Mouse (Mus musculus): Measurements from ENCODE around the gene Krt80. TPM values are rescaled to one million over a fixed set of nuclear protein-coding genes. Genes with fewer than 3 reads are reported as not detected.

Krt80 gene
- polyA plus RNA-seq, 1 experiment from 2014 or later = 6.9 TPM

GRCm38 (mm10) chr15:101336474-101337174 lies 33.3 kb downstream of the Krt80 start:
- H3K4me1 ChIP-seq (ENCODE audit: control insufficient read depth in 2 of 2, insufficient read depth in 2 of 2, low read length in 2 of 2) = peaks cover 7 to 8% of the 10 kb centered on the region in 2 experiments; a peak in 2 of 4 replicates
- peak overlapping the region; percentile 25 to 50; a peak in 2 of 4 replicates for H3K27ac ChIP-seq (replicated peaks in 1 of 2; ENCODE audit: control insufficient read depth in 1 of 2, insufficient read depth in 1 of 2, low read depth in 2 of 2, low read length in 2 of 2)
- peak overlapping the region; percentile 8; the same call in 1 of the 2 replicates for H3K4me2 ChIP-seq (ENCODE audit: low read length)
- H3K9me3 ChIP-seq (ENCODE audit: control insufficient read depth, low read length) = no peaks in the 10 kb centered on the region
- no peak overlapping the region for H3K4me3 ChIP-seq (ENCODE audit: control insufficient read depth in 1 of 2, insufficient read depth in 1 of 2, low read depth in 1 of 2, low read length in 2 of 2)
- no peak for ATAC-seq (ENCODE audit: insufficient number of reproducible peaks, insufficient read depth, low FRiP score, low read depth)
- no peak overlapping the region for H3K9ac ChIP-seq (ENCODE audit: low read length)
- H3K36me3 ChIP-seq (ENCODE audit: control insufficient read depth, insufficient read depth, low read length) = no peaks in the 10 kb centered on the region
- WGBS = 37% methylated on average over 24 of the region's 24 CpGs
- H3K27me3 ChIP-seq (ENCODE audit: control insufficient read depth, insufficient read depth, low read length) = peaks cover 5% of the 10 kb centered on the region; the same call in 1 of the 2 replicates

GRCm38 (mm10) chr15:101333648-101334047 lies 36.3 kb downstream of the Krt80 start:
- Histone ChIP-seq H3K4me2 (ENCODE audit: low read length) (no peak overlapping the region), H3K4me3 (ENCODE audit: control insufficient read depth in 1 of 2, insufficient read depth in 1 of 2, low read depth in 1 of 2, low read length in 2 of 2) (no peak overlapping the region), H3K9me3 (ENCODE audit: control insufficient read depth, low read length) (no peaks in the 10 kb centered on the region), H3K36me3 (ENCODE audit: control insufficient read depth, insufficient read depth, low read length) (no peaks in the 10 kb centered on the region), H3K27me3 (ENCODE audit: control insufficient read depth, insufficient read depth, low read length) (0 out of 2 replicates have a peak, but pooled peaks cover 5% of the 10 kb centered on the region), H3K9ac (ENCODE audit: low read length) (no peak overlapping the region), H3K27ac (replicated peaks in 1 of 2; ENCODE audit: control insufficient read depth in 1 of 2, insufficient read depth in 1 of 2, low read depth in 2 of 2, low read length in 2 of 2) (no peak overlapping the region), H3K4me1 (ENCODE audit: control insufficient read depth in 2 of 2, insufficient read depth in 2 of 2, low read length in 2 of 2) (peaks cover 13 to 15% of the 10 kb centered on the region in 2 experiments; a peak in 3 of 4 replicates)
- WGBS = 59% methylated on average over 4 of the region's 4 CpGs
- no peak for ATAC-seq (ENCODE audit: insufficient number of reproducible peaks, insufficient read depth, low FRiP score, low read depth)

- Histone ChIP-seq H3K9me3 (ENCODE audit: control insufficient read depth, low read length) (no peaks in the 10 kb centered on the region), H3K4me2 (ENCODE audit: low read length) (no peak overlapping the region), H3K4me1 (ENCODE audit: control insufficient read depth in 2 of 2, insufficient read depth in 2 of 2, low read length in 2 of 2) (peaks cover 13 to 15% of the 10 kb centered on the region in 2 experiments; a peak in 3 of 4 replicates), H3K9ac (ENCODE audit: low read length) (no peak overlapping the region), H3K27ac (replicated peaks in 1 of 2; ENCODE audit: control insufficient read depth in 1 of 2, insufficient read depth in 1 of 2, low read depth in 2 of 2, low read length in 2 of 2) (no peak overlapping the region), H3K36me3 (ENCODE audit: control insufficient read depth, insufficient read depth, low read length) (no peaks in the 10 kb centered on the region), H3K27me3 (ENCODE audit: control insufficient read depth, insufficient read depth, low read length) (0 out of 2 replicates have a peak, but pooled peaks cover 2% of the 10 kb centered on the region), H3K4me3 (ENCODE audit: control insufficient read depth in 1 of 2, insufficient read depth in 1 of 2, low read depth in 1 of 2, low read length in 2 of 2) (no peak overlapping the region)
- 9% methylated on average over 1 of the region's 1 CpGs for WGBS
- ATAC-seq (ENCODE audit: insufficient number of reproducible peaks, insufficient read depth, low FRiP score, low read depth) = no peak
Measured at GRCm38 (mm10) chr15:101333165-101333564, 36.8 kb downstream of the Krt80 start.

GRCm38 (mm10) chr15:101332370-101332769 lies 37.6 kb downstream of the Krt80 start:
- WGBS = 67% methylated on average over 4 of the region's 4 CpGs
- no peak overlapping the region for H3K4me3 ChIP-seq (ENCODE audit: control insufficient read depth in 1 of 2, insufficient read depth in 1 of 2, low read depth in 1 of 2, low read length in 2 of 2)
- no peak overlapping the region for H3K27ac ChIP-seq (replicated peaks in 1 of 2; ENCODE audit: control insufficient read depth in 1 of 2, insufficient read depth in 1 of 2, low read depth in 2 of 2, low read length in 2 of 2)
- no peaks in the 10 kb centered on the region for H3K36me3 ChIP-seq (ENCODE audit: control insufficient read depth, insufficient read depth, low read length)
- peaks cover 13 to 15% of the 10 kb centered on the region in 2 experiments; a peak in 3 of 4 replicates for H3K4me1 ChIP-seq (ENCODE audit: control insufficient read depth in 2 of 2, insufficient read depth in 2 of 2, low read length in 2 of 2)
- no peaks in the 10 kb centered on the region for H3K27me3 ChIP-seq (ENCODE audit: control insufficient read depth, insufficient read depth, low read length)
- no peak overlapping the region for H3K4me2 ChIP-seq (ENCODE audit: low read length)
- no peaks in the 10 kb centered on the region for H3K9me3 ChIP-seq (ENCODE audit: control insufficient read depth, low read length)
- no peak for ATAC-seq (ENCODE audit: insufficient number of reproducible peaks, insufficient read depth, low FRiP score, low read depth)
- no peak overlapping the region for H3K9ac ChIP-seq (ENCODE audit: low read length)

DNA sequence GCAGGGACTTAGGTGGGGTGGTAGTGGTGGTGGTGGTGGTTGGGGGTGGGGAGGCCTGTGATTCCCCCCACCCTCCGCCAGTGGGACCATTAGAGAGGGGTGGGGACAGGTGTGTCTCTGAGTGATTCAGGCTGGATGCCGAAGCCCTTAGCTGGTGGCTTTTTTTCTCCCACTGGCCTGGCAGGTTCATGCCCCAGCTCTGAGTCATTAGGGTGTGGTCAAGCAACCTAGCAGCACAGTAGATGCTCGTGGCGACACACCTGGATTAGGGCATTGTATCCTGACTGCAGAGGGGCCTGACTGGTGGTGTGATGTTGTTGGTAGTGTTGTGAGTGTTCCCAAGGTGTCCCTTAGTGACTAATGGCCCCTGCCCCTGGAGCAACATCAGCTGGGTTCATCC lies 38.9 kb downstream of the Krt80 start:
- H3K9me3 ChIP-seq (ENCODE audit: control insufficient read depth, low read length) = no peaks in the 10 kb centered on the region
- no peak overlapping the region for H3K9ac ChIP-seq (ENCODE audit: low read length)
- peaks cover 5 to 8% of the 10 kb centered on the region in 2 experiments; a peak in 2 of 4 replicates for H3K4me1 ChIP-seq (ENCODE audit: control insufficient read depth in 2 of 2, insufficient read depth in 2 of 2, low read length in 2 of 2)
- no peak for ATAC-seq (ENCODE audit: insufficient number of reproducible peaks, insufficient read depth, low FRiP score, low read depth)
- no peak overlapping the region for H3K27ac ChIP-seq (replicated peaks in 1 of 2; ENCODE audit: control insufficient read depth in 1 of 2, insufficient read depth in 1 of 2, low read depth in 2 of 2, low read length in 2 of 2)
- H3K27me3 ChIP-seq (ENCODE audit: control insufficient read depth, insufficient read depth, low read length) = no peaks in the 10 kb centered on the region
- H3K36me3 ChIP-seq (ENCODE audit: control insufficient read depth, insufficient read depth, low read length) = no peaks in the 10 kb centered on the region
- H3K4me3 ChIP-seq (ENCODE audit: control insufficient read depth in 1 of 2, insufficient read depth in 1 of 2, low read depth in 1 of 2, low read length in 2 of 2) = no peak overlapping the region
- 69% methylated on average over 4 of the region's 4 CpGs for WGBS
- no peak overlapping the region for H3K4me2 ChIP-seq (ENCODE audit: low read length)

DNA sequence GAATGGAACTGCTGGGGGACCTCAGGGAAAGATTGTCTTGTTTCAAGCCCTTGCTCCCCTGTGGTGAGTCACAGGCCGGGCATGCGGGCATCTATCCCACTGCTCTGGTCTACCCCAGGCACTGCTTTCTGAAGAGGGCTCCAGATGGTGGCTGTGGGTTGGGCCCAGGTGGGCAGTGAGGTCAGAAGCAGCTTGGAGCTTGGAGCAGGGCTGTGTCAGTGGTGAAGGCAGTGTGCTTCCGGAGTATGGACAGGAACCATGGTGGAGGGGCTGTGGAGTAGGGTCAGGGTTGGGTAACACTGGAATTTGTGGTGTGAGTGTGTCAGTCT lies 40.4 kb downstream of the Krt80 start:
- Histone ChIP-seq H3K4me2 (ENCODE audit: low read length) (no peak overlapping the region), H3K4me3 (ENCODE audit: control insufficient read depth in 1 of 2, insufficient read depth in 1 of 2, low read depth in 1 of 2, low read length in 2 of 2) (no peak overlapping the region), H3K4me1 (ENCODE audit: control insufficient read depth in 2 of 2, insufficient read depth in 2 of 2, low read length in 2 of 2) (peaks cover 5 to 8% of the 10 kb centered on the region in 2 experiments; a peak in 2 of 4 replicates), H3K27ac (replicated peaks in 1 of 2; ENCODE audit: control insufficient read depth in 1 of 2, insufficient read depth in 1 of 2, low read depth in 2 of 2, low read length in 2 of 2) (no peak overlapping the region; a peak in 1 of 4 replicates), H3K9ac (ENCODE audit: low read length) (no peak overlapping the region), H3K36me3 (ENCODE audit: control insufficient read depth, insufficient read depth, low read length) (no peaks in the 10 kb centered on the region), H3K9me3 (ENCODE audit: control insufficient read depth, low read length) (no peaks in the 10 kb centered on the region), H3K27me3 (ENCODE audit: control insufficient read depth, insufficient read depth, low read length) (no peaks in the 10 kb centered on the region)
- 67% methylated on average over 3 of the region's 3 CpGs for WGBS
- no peak for ATAC-seq (ENCODE audit: insufficient number of reproducible peaks, insufficient read depth, low FRiP score, low read depth)

DNA sequence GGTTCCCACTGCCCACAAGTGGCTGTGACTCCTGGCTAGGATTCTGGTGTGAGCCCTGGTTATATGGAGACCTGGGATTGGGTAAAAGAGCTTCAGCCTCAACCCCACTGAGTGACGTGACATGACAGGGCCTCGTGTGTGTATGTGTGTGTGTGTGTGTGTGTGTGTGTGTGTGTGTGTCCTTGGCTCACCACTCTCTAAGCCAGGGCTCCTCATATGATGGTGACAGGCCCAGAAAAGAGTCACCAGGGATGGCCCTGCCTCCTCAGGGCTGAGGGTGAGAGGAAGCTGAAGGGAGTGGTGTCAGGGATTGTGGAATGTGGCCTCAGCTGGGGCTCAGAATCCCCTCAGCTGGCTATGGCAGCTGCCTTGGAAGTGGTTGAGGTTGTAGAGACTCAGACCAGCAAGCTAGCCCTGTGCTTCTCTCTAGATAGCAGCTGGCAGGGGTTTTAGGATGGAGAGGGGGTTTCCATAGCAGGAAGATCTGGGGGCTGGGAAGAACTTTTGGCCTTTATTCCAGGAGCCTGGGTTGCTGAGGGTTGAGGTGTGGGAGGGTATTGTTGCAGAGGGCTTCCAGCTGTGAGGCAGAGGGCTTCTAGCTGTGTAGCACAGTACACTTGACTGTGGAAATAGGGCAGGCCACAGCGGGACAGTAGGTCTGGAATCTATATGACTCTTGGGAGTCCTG lies 40.9 kb downstream of the Krt80 start:
- no peak for ATAC-seq (ENCODE audit: insufficient number of reproducible peaks, insufficient read depth, low FRiP score, low read depth)
- H3K27ac ChIP-seq (replicated peaks in 1 of 2; ENCODE audit: control insufficient read depth in 1 of 2, insufficient read depth in 1 of 2, low read depth in 2 of 2, low read length in 2 of 2) = no peak overlapping the region; a peak in 1 of 4 replicates
- H3K4me2 ChIP-seq (ENCODE audit: low read length) = no peak overlapping the region
- no peaks in the 10 kb centered on the region for H3K9me3 ChIP-seq (ENCODE audit: control insufficient read depth, low read length)
- H3K9ac ChIP-seq (ENCODE audit: low read length) = no peak overlapping the region
- WGBS = 51% methylated on average over 3 of the region's 3 CpGs
- no peaks in the 10 kb centered on the region for H3K36me3 ChIP-seq (ENCODE audit: control insufficient read depth, insufficient read depth, low read length)
- H3K4me1 ChIP-seq (ENCODE audit: control insufficient read depth in 2 of 2, insufficient read depth in 2 of 2, low read length in 2 of 2) = peaks cover 5 to 8% of the 10 kb centered on the region in 2 experiments; a peak in 2 of 4 replicates
- H3K27me3 ChIP-seq (ENCODE audit: control insufficient read depth, insufficient read depth, low read length) = no peaks in the 10 kb centered on the region
- H3K4me3 ChIP-seq (ENCODE audit: control insufficient read depth in 1 of 2, insufficient read depth in 1 of 2, low read depth in 1 of 2, low read length in 2 of 2) = no peak overlapping the region

All from heart, embryonic 14.5 days (tissue).